Mouse (Mus musculus) kidney, adult 2 months (tissue): ENCODE measurements around the gene Ubtd1. TPM values are rescaled to one million over a fixed set of nuclear protein-coding genes. Genes with fewer than 3 reads are reported as not detected.

ENCODE experiments used
- DNase-seq: peaks from one replicate; pipeline ENCODE4 v3.0.0; 2021
- H3K27ac ChIP-seq: fragments of 200-500 bp; 2 replicates; pipeline ENCODE4 v1.5.1; 2012; ENCODE audit warnings: low read depth, low read length, control low read depth, inconsistent platforms; ENCODE audit not compliant: insufficient read depth
- H3K27me3 ChIP-seq: fragments of 200-500 bp; replicated peaks from 2 replicates; pipeline ENCODE4 v1.6.1; 2012; ENCODE audit warnings: mild to moderate bottlenecking, moderate library complexity, low read length, inconsistent platforms; ENCODE audit not compliant: control insufficient read depth, insufficient read depth
- H3K36me3 ChIP-seq: fragments of 200-500 bp; 2 replicates; pipeline ENCODE4 v1.6.1; 2012; ENCODE audit warnings: mild to moderate bottlenecking, moderate library complexity, low read length, inconsistent platforms; ENCODE audit not compliant: control insufficient read depth, insufficient read depth
- H3K4me1 ChIP-seq: fragments of 200-500 bp; 2 replicates; pipeline ENCODE4 v1.6.1; 2011; ENCODE audit warnings: low read length; ENCODE audit not compliant: control insufficient read depth, insufficient read depth
- H3K4me3 ChIP-seq: fragments of 200-500 bp; 2 replicates; pipeline ENCODE4 v1.5.1; 2011; ENCODE audit warnings: mild to moderate bottlenecking, low read depth, low read length, control low read depth; ENCODE audit not compliant: insufficient read depth
- CTCF ChIP-seq: fragments of 200-500 bp; conservative IDR thresholded peaks from 2 replicates; pipeline ENCODE4 v1.5.1; 2011; ENCODE audit warnings: low read depth, mild to moderate bottlenecking, control low read depth, low read length, moderate library complexity, mixed read lengths; ENCODE audit not compliant: insufficient read depth, insufficient read length
- POLR2A ChIP-seq: fragments of 200-500 bp; IDR thresholded peaks from one replicate; pipeline ENCODE4 v1.6.1; 2011; ENCODE audit warnings: low read depth, low read length, control low read depth
- WGBS: fragments of 180-500 bp; shearing (Covaris S2); methylation state at CpG from one replicate; pipeline ENCODE4 v1.1.7; 2018; 5-methylcytosine and 5-hydroxymethylcytosine counted together
- polyA plus RNA-seq: library from polyadenylated mRNA; depleted of rRNA; stranded (reverse); fragments of >200 nt; gene quantifications from 2 replicates; pipeline ENCODE4 v1.2.3, GENCODE M21; 2012; rRNA removed

Ubtd1 gene
- 23.0 and 28.2 TPM in 2 replicates for polyA plus RNA-seq

DNA sequence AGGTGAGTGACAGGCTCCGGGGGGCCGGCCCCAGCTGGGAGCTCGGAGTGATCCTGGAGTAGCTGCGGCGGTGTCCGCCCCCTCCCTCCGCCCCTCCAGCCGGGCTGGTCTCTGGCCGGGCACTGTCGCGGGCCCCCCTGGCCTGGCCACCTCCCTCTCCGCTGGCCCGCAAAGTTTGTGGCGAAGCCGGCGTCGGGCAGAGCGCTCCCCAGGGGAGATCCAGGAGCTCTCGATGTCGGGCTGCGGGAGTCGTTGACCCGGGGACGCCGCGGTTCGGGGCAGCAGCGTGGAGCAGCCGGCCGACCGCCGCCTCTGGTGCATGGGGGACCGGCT is at the start of gene Ubtd1:
Ubtd1 (plus strand) TSS at position 169 of the 333 bp plus-strand sequence.
- peak within 1 kb of the TSS; percentile 89 for H3K4me3 ChIP-seq
- H3K4me1 ChIP-seq = peaks cover 7% of the 10 kb centered on the region; the same call in 1 of the 2 replicates
- DNase-seq = no peak
- H3K27me3 ChIP-seq = no peaks in the 10 kb centered on the region
- under 1% methylated on average over 32 of the region's 33 CpGs for WGBS
- TF ChIP-seq POLR2A (no peak), CTCF (no peak)
- no peaks in the 10 kb centered on the region for H3K36me3 ChIP-seq
- H3K27ac ChIP-seq = peak within 1 kb of the TSS; percentile 89

DNA sequence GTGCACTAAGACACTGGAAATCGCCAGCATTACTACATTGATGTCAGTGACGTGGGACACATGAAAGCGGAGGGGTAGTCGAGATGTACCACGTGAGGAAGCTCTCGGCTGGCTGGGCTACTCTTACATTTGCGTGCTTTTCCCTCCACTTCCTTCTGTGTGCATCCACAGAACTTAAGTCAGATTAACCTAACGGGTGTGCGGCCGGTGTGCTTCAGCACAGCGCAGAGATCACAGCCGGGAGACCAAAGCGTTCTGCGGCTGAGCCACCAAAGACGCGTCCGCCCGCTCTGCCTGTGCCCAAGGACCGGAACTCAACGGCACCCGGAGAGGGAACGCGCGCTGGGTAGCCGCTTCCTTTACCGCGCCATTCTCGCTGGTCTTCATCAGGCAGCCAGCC is 48.9 kb upstream of the Ubtd1 start:
- Histone ChIP-seq H3K27ac (no peak overlapping the region), H3K4me1 (peaks cover 7% of the 10 kb centered on the region; the same call in 1 of the 2 replicates), H3K4me3 (peak overlapping the region; percentile 93), H3K27me3 (no peaks in the 10 kb centered on the region), H3K36me3 (no peaks in the 10 kb centered on the region)
- DNase-seq = no peak
- TF ChIP-seq CTCF (no peak), POLR2A (no peak)
- WGBS = under 1% methylated on average over 28 of the region's 28 CpGs

GRCm38 (mm10) chr19:41933179-41934086 is 48.1 kb upstream of the Ubtd1 start, which contains the start of the genes Exosc1 and Zdhhc16:
Exosc1 (minus strand) TSS chr19:41933423.
Zdhhc16 (plus strand) TSS chr19:41933480.
- no peak for TF ChIP-seq POLR2A
- no peak for TF ChIP-seq CTCF
- no peaks in the 10 kb centered on the region for H3K27me3 ChIP-seq
- peaks cover 7% of the 10 kb centered on the region; the same call in 1 of the 2 replicates for H3K4me1 ChIP-seq
- H3K4me3 ChIP-seq = peak within 1 kb of the TSS; percentile 96
- H3K27ac ChIP-seq = peak within 1 kb of the TSS; percentile 65
- H3K36me3 ChIP-seq = no peaks in the 10 kb centered on the region
- peak; percentile 99 for DNase-seq
- 0% methylated on average over 47 of the region's 47 CpGs for WGBS

GRCm38 (mm10) chr19:41934124-41934523 is 47.4 kb upstream of the Ubtd1 start:
- Histone ChIP-seq H3K36me3 (no peaks in the 10 kb centered on the region; the same call in 1 of the 2 replicates), H3K27me3 (no peaks in the 10 kb centered on the region), H3K4me1 (peaks cover 7% of the 10 kb centered on the region; the same call in 1 of the 2 replicates), H3K4me3 (peak overlapping the region; percentile 18; the same call in 1 of the 2 replicates), H3K27ac (no peak overlapping the region)
- whole genome bisulfite sequencing = 8% methylated on average over 6 of the region's 6 CpGs
- DNase-seq = no peak
- TF ChIP-seq POLR2A = no peak
- no peak for TF ChIP-seq CTCF

GRCm38 (mm10) chr19:41935921-41936320 is 45.6 kb upstream of the Ubtd1 start:
- H3K4me1 ChIP-seq = peaks cover 7% of the 10 kb centered on the region; the same call in 1 of the 2 replicates
- H3K4me3 ChIP-seq = no peak overlapping the region
- no peaks in the 10 kb centered on the region; the same call in 1 of the 2 replicates for H3K36me3 ChIP-seq
- WGBS = 74% methylated on average over 1 of the region's 1 CpGs
- TF ChIP-seq POLR2A (no peak), CTCF (no peak)
- DNase-seq = no peak
- H3K27me3 ChIP-seq = no peaks in the 10 kb centered on the region
- no peak overlapping the region for H3K27ac ChIP-seq

DNA sequence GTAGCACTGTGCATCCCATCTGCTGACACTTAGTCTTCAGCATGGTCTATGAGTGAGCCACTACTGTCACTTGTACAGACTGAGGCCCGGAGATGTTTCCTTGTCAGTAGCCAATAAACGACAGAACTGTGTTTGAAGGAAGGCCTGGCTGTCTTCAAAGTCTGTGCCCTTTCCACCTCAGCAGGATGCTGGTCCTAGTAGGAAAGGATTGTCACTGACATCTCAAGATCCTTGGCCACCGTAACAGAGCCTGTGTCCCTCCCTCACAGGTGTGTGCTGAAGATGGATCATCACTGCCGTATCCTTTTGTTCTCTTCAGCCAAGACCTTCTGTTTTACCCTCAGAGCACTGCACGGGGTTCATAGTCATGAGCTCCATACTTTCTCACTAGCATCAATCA is 43.0 kb upstream of the Ubtd1 start:
- H3K27ac ChIP-seq = no peak overlapping the region
- TF ChIP-seq CTCF (no peak), POLR2A (no peak)
- no peaks in the 10 kb centered on the region; the same call in 1 of the 2 replicates for H3K36me3 ChIP-seq
- DNase-seq = no peak
- H3K4me3 ChIP-seq = no peak overlapping the region
- H3K27me3 ChIP-seq = no peaks in the 10 kb centered on the region
- WGBS = 85% methylated on average over 5 of the region's 5 CpGs
- peaks cover 4% of the 10 kb centered on the region; the same call in 1 of the 2 replicates for H3K4me1 ChIP-seq

DNA sequence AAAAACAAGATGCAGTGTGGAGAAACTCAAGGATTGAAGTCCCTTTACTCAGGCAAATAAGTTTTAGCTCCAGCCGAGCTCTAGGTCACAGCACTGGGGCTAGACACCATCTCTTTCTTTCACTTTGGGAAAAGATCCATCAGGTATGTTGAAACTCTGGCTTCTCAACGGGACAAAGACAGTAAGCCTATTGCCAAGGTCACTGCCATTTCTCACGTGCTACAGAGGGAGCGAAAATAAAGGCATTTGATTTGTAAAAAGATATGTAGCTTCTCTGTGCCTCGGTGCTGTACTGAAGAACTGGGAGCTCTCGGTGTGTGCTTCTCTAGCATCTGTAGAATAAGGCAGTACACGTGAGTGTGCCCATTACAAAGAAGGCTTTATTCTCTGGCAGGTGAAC is 37.7 kb upstream of the Ubtd1 start:
- Histone ChIP-seq H3K4me3 (no peak overlapping the region), H3K36me3 (peaks cover 7% of the 10 kb centered on the region), H3K4me1 (no peaks in the 10 kb centered on the region), H3K27ac (no peak overlapping the region), H3K27me3 (no peaks in the 10 kb centered on the region)
- no peak for DNase-seq
- WGBS = 85% methylated on average over 7 of the region's 7 CpGs
- TF ChIP-seq CTCF (no peak), POLR2A (no peak)
